Mouse (Mus musculus) neural tube, embryonic 11.5 days (tissue): ENCODE data around the gene 1700001F09Rik. TPM values are rescaled to one million over a fixed set of nuclear protein-coding genes. Genes with fewer than 3 reads are reported as not detected.
"Not testable (repeated sequence)": the region's sequence is repeated elsewhere in the genome, so short reads cannot be mapped to it uniquely, and the experiment has no call there.

Experiments used
- ATAC-seq: fragments of 200-750 bp; cut with Nextera tagmentation; 2 replicates; pipeline ENCODE4 v1.8.0; 2017; ENCODE audit warnings: moderate number of reproducible peaks, mild to moderate bottlenecking, moderate TSS enrichment, moderate library complexity; ENCODE audit not compliant: insufficient read depth, low FRiP score, low TSS enrichment
- DNase-seq: peaks from one replicate; pipeline ENCODE4 v3.0.0-alpha.2; 2015; ENCODE audit warnings: low spot score
- H3K27ac ChIP-seq: fragments of 300-500 bp; sonication (generic); 2 replicates; pipeline ENCODE4 v1.5.1; 2014; ENCODE audit warnings: low read depth, mild to moderate bottlenecking, low read length
- H3K27me3 ChIP-seq: fragments of 300-500 bp; sonication (generic); 2 replicates; pipeline ENCODE4 v1.6.1; 2014; ENCODE audit warnings: mild to moderate bottlenecking, low read length, mixed read lengths; ENCODE audit not compliant: control insufficient read depth, insufficient read depth
- H3K36me3 ChIP-seq: fragments of 300-500 bp; sonication (generic); 2 replicates; pipeline ENCODE4 v1.6.1; 2014; ENCODE audit warnings: mild to moderate bottlenecking, low read length, moderate library complexity, mixed read lengths; ENCODE audit not compliant: control insufficient read depth, insufficient read depth
- H3K4me1 ChIP-seq: fragments of 300-500 bp; sonication (generic); 2 replicates; pipeline ENCODE4 v1.6.1; 2014; ENCODE audit warnings: low read length, mixed read lengths; ENCODE audit not compliant: control insufficient read depth, insufficient read depth
- H3K4me2 ChIP-seq: fragments of 300-500 bp; sonication (generic); 2 replicates; pipeline ENCODE4 v1.6.1; 2014; ENCODE audit warnings: low read depth, mild to moderate bottlenecking, moderate library complexity
- H3K4me3 ChIP-seq: fragments of 300-500 bp; sonication (generic); 2 replicates; pipeline ENCODE4 v1.5.1; 2014; ENCODE audit warnings: low read depth, low read length
- H3K9ac ChIP-seq: fragments of 300-500 bp; sonication (generic); 2 replicates; pipeline ENCODE4 v1.6.1; 2014; ENCODE audit warnings: mild to moderate bottlenecking, low read length
- H3K9me3 ChIP-seq: fragments of 300-500 bp; sonication (generic); 2 replicates; pipeline ENCODE4 v1.6.1; 2016; ENCODE audit warnings: low read length; ENCODE audit not compliant: control insufficient read depth
- WGBS: fragments of 180-500 bp; shearing (Covaris S2); extraction: QIAGEN DNeasy Blood & Tissue Kit; methylation state at CpG from one replicate; pipeline ENCODE4 v1.1.7; 2014; 5-methylcytosine and 5-hydroxymethylcytosine counted together
- polyA plus RNA-seq: library from polyadenylated mRNA; unstranded; fragments of >200 nt; fragmentation: Nextera tagmentation; extraction: Ambion mirVana; gene quantifications from 2 replicates; pipeline ENCODE4 v1.2.1, GENCODE M21; 2014

The 1700001F09Rik gene
- not detected in 2 replicates for polyA plus RNA-seq

DNA sequence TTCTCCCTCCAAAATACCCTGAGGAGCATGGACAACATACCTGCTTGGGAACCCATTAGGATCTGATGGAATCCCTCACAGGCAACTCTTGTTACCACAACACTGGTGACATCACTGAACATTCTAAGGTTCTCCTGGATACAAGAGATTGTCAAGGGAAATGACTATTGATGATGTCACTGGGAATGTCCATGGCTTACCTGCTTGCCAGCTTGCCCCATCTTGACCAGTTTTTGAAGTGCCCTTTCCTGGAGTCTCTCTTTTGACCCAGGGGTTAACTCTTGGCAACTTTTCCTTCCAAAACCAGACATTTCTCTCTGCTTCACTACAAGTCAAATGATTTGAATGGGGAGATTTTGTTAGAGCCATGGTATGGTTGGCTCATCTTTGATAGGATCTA lies at the start of gene 1700001F09Rik:
1700001F09Rik (minus strand) TSS at position 101 of the 400 bp plus-strand sequence.
- not testable (repeated sequence) for H3K36me3 ChIP-seq, H3K27ac ChIP-seq, DNase-seq, H3K9ac ChIP-seq, H3K4me1 ChIP-seq, H3K27me3 ChIP-seq, H3K4me2 ChIP-seq, ATAC-seq, H3K9me3 ChIP-seq, H3K4me3 ChIP-seq

DNA sequence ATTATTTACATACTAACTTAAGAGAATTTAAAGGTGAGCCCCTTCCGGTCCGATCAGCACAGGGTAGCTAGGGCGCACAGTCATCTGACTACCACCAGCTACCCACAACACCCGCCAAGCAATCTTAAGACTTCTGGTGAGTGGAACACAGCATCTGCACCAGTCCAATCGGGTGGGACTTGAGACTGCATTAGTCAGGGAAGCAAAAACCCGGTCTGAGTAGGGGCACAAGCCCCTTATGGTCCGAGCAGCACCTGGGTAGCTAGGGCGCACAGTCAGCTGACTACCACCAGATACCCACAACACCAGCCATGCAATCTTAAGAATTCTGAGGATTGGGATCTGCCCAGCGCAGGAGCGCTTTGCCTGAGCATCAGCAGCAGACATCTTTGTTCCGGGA lies 14.1 kb upstream of the 1700001F09Rik start:
- not testable (repeated sequence) for H3K4me3 ChIP-seq, H3K9ac ChIP-seq, ATAC-seq, DNase-seq, H3K4me2 ChIP-seq, H3K27ac ChIP-seq, H3K9me3 ChIP-seq, H3K4me1 ChIP-seq, H3K36me3 ChIP-seq, H3K27me3 ChIP-seq
- WGBS: 87% methylated on average over 11 of the region's 11 CpGs

DNA sequence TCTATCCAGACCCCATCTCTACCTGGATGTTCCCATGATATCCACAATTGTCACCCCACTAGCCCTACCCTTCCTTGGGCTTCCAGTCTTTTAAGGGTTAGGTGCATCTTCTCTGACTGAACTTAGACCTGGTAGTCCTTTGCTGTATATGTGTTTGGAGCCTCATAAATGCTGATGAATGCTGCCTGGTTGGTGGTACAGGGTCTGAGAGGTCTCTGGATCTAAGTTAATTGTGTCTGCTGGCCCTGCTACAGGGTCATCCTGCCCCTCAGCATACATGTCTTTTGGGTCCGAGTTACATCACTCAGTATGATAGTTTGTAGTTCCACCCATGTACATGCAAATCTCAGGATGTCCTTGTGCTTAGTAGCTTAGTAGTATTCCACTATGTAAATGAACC lies 11.6 kb upstream of the 1700001F09Rik start:
- H3K36me3 ChIP-seq, H3K4me3 ChIP-seq, H3K4me2 ChIP-seq, ATAC-seq, DNase-seq, H3K9ac ChIP-seq, H3K9me3 ChIP-seq, H3K4me1 ChIP-seq, H3K27ac ChIP-seq, H3K27me3 ChIP-seq: not testable (repeated sequence)
- 69% methylated on average over 1 of the region's 1 CpGs for WGBS

- H3K4me3 ChIP-seq, H3K27ac ChIP-seq, H3K4me2 ChIP-seq, H3K9ac ChIP-seq, H3K27me3 ChIP-seq, H3K9me3 ChIP-seq, H3K36me3 ChIP-seq, DNase-seq, ATAC-seq, H3K4me1 ChIP-seq: not testable (repeated sequence)
Measured at GRCm38 (mm10) chr14:43357496-43357895, 9.9 kb upstream of the 1700001F09Rik start.

GRCm38 (mm10) chr14:43352944-43353343 lies 5.3 kb upstream of the 1700001F09Rik start:
- WGBS: 88% methylated on average over 1 of the region's 2 CpGs
- H3K4me2 ChIP-seq, DNase-seq, H3K27me3 ChIP-seq, ATAC-seq, H3K36me3 ChIP-seq, H3K9ac ChIP-seq, H3K9me3 ChIP-seq, H3K4me1 ChIP-seq, H3K27ac ChIP-seq, H3K4me3 ChIP-seq: not testable (repeated sequence)

DNA sequence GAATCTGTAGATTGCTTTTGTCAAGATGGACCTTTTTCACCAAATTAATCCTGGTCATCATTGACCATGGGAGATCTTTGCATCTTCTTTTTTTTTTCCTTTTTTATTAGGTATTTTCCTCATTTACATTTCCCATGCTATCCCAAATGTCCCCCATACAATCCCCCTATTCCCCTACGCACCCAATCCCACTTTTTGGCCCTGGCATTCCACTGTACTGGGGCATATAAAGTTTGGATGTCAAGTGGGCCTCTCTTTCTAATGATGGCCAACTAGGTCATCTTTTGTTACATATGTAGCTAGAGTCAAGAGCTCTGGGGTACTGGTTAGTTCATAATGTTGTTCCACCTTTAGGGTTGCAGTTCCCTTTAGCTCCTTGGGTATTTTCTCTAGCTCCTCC lies 10.0 kb downstream of the 1700001F09Rik start:
- WGBS: 81% methylated on average over 1 of the region's 1 CpGs
- not testable (repeated sequence) for H3K9ac ChIP-seq, H3K9me3 ChIP-seq, DNase-seq, ATAC-seq, H3K4me2 ChIP-seq, H3K4me3 ChIP-seq, H3K36me3 ChIP-seq, H3K27me3 ChIP-seq, H3K27ac ChIP-seq, H3K4me1 ChIP-seq

GRCm38 (mm10) chr14:43331362-43331880 lies 16.2 kb downstream of the 1700001F09Rik start:
- H3K27ac ChIP-seq, H3K4me1 ChIP-seq, H3K36me3 ChIP-seq, ATAC-seq, H3K4me2 ChIP-seq, H3K4me3 ChIP-seq, DNase-seq, H3K9ac ChIP-seq, H3K27me3 ChIP-seq, H3K9me3 ChIP-seq: not testable (repeated sequence)
- 90% methylated on average over 9 of the region's 11 CpGs for WGBS

- not testable (repeated sequence) for H3K9ac ChIP-seq, ATAC-seq, H3K36me3 ChIP-seq, H3K4me3 ChIP-seq, H3K4me2 ChIP-seq, H3K9me3 ChIP-seq, H3K27me3 ChIP-seq, H3K4me1 ChIP-seq, H3K27ac ChIP-seq, DNase-seq
- 83% methylated on average over 1 of the region's 2 CpGs for WGBS
Measured at GRCm38 (mm10) chr14:43328603-43329002, 19.0 kb downstream of the 1700001F09Rik start.

- H3K36me3 ChIP-seq, H3K4me3 ChIP-seq, H3K9ac ChIP-seq, H3K27me3 ChIP-seq, H3K27ac ChIP-seq, H3K4me1 ChIP-seq, H3K4me2 ChIP-seq, H3K9me3 ChIP-seq, ATAC-seq, DNase-seq: not testable (repeated sequence)
Measured at GRCm38 (mm10) chr14:43319516-43319915, 28.1 kb downstream of the 1700001F09Rik start.
